Mouse (Mus musculus) left cerebral cortex, postnatal 10 days (tissue): ENCODE results near the gene Cnn2. TPM values are rescaled to one million over a fixed set of nuclear protein-coding genes. Genes with fewer than 3 reads are reported as not detected.

Experiments
- total RNA-seq, 2 experiments: library from RNA; stranded (reverse); gene quantifications; 2 replicates each; pipeline ENCODE4 v1.2.3; 2021

Cnn2 gene
- total RNA-seq, 2 experiments from 2014 or later, result 8.9 to 12.4 TPM

Other genes with a start within 250 kb of the Cnn2 start
- gene Polrmt, start 242.0 kb upstream of the Cnn2 start, total RNA-seq, result 10 to 100 TPM; 40.1 to 43.7 TPM
- 1 to 10 TPM; 1.9 to 3.0 TPM for gene Fgf22, start 233.5 kb upstream of the Cnn2 start, total RNA-seq
- gene Rnf126, start 221.6 kb upstream of the Cnn2 start, total RNA-seq, result 10 to 100 TPM; 90.7 to 95.8 TPM
- gene Fstl3, start 211.3 kb upstream of the Cnn2 start, total RNA-seq, result 1 to 10 TPM; 1.7 to 2.6 TPM
- under 1 TPM; 0.32 to 0.54 TPM for gene Prss57, start 197.6 kb upstream of the Cnn2 start, total RNA-seq
- gene Palm, start 195.0 kb upstream of the Cnn2 start, total RNA-seq, result 100 to 1,000 TPM; 430 to 432 TPM
- under 1 TPM; 0.30 to 0.51 TPM for gene Misp, start 167.6 kb upstream of the Cnn2 start, total RNA-seq
- 10 to 100 TPM; 58.2 to 62.2 TPM for gene Ptbp1, start 134.2 kb upstream of the Cnn2 start, total RNA-seq
- gene Prtn3, start 114.1 kb upstream of the Cnn2 start, total RNA-seq, result 1 to 10 TPM; 4.5 to 5.2 TPM
- 100 to 1,000 TPM; 135 to 142 TPM for gene Plppr3, start 114.0 kb upstream of the Cnn2 start, total RNA-seq
- gene Elane, start 102.3 kb upstream of the Cnn2 start, total RNA-seq, result not detected
- gene Cfd, start 97.7 kb upstream of the Cnn2 start, total RNA-seq, result not detected
- 10 to 100 TPM; 55.4 to 61.9 TPM for gene Med16, start 79.7 kb upstream of the Cnn2 start, total RNA-seq
- gene Gm26602, start 77.7 kb upstream of the Cnn2 start, total RNA-seq, result not detected
- gene Kiss1r, start 71.6 kb upstream of the Cnn2 start, total RNA-seq, result 1 to 10 TPM; 6.8 to 8.4 TPM
- 100 to 1,000 TPM; 389 to 406 TPM for gene R3hdm4, start 67.4 kb upstream of the Cnn2 start, total RNA-seq
- gene Arid3a, start 61.5 kb upstream of the Cnn2 start, total RNA-seq, result 1 to 10 TPM; 6.0 to 7.1 TPM
- gene Wdr18, start 28.4 kb upstream of the Cnn2 start, total RNA-seq, result 10 to 100 TPM; 46.2 to 49.9 TPM
- gene Grin3b, start 17.9 kb upstream of the Cnn2 start, total RNA-seq, result under 1 TPM; 0.24 to 0.28 TPM
- gene Tmem259, start 4.3 kb upstream of the Cnn2 start, total RNA-seq, result 100 to 1,000 TPM; 136 TPM
- gene Abca7, start 7.9 kb downstream of the Cnn2 start, total RNA-seq, result 1 to 10 TPM; 8.5 to 9.8 TPM
- gene Arhgap45, start 28.1 kb downstream of the Cnn2 start, total RNA-seq, result 1 to 10 TPM; 3.3 to 4.5 TPM
- 10 to 100 TPM; 64.1 to 66.0 TPM for gene Polr2e, start 51.2 kb downstream of the Cnn2 start, total RNA-seq
- 100 to 1,000 TPM; 436 to 469 TPM for gene Gpx4, start 58.6 kb downstream of the Cnn2 start, total RNA-seq
- 10 to 100 TPM; 20.4 to 21.2 TPM for gene Sbno2, start 117.0 kb downstream of the Cnn2 start, total RNA-seq
- gene Stk11, start 127.2 kb downstream of the Cnn2 start, total RNA-seq, result 10 to 100 TPM; 81.6 to 93.4 TPM
- 100 to 1,000 TPM; 342 to 379 TPM for gene Atp5d, start 150.0 kb downstream of the Cnn2 start, total RNA-seq
- gene Cbarp, start 152.3 kb downstream of the Cnn2 start, total RNA-seq, result 100 to 1,000 TPM; 394 to 415 TPM
- 100 to 1,000 TPM in 1 of 2 experiments, 10 to 100 TPM in 1; 92.6 to 103 TPM for gene Midn, start 159.7 kb downstream of the Cnn2 start, total RNA-seq
- 100 to 1,000 TPM; 138 to 151 TPM for gene Cirbp, start 177.4 kb downstream of the Cnn2 start, total RNA-seq
- gene 1600002K03Rik, start 184.4 kb downstream of the Cnn2 start, total RNA-seq, result 1 to 10 TPM; 4.5 TPM
- 10 to 100 TPM; 18.4 to 19.1 TPM for gene Efna2, start 190.9 kb downstream of the Cnn2 start, total RNA-seq
- gene Mum1, start 237.8 kb downstream of the Cnn2 start, total RNA-seq, result 10 to 100 TPM; 43.5 to 45.3 TPM